Mouse (Mus musculus) neural tube, embryonic 10.5 days (tissue): ENCODE data around the gene Morn3.
"Not testable (repeated sequence)": the region's sequence is repeated elsewhere in the genome, so short reads cannot be mapped to it uniquely, and the experiment has no call there.

Experiments
- DNase-seq: peaks from one replicate; pipeline ENCODE4 v3.0.0-alpha.2; 2017; ENCODE audit warnings: low spot score; ENCODE audit errors: extremely low spot score

The Morn3 gene

DNA sequence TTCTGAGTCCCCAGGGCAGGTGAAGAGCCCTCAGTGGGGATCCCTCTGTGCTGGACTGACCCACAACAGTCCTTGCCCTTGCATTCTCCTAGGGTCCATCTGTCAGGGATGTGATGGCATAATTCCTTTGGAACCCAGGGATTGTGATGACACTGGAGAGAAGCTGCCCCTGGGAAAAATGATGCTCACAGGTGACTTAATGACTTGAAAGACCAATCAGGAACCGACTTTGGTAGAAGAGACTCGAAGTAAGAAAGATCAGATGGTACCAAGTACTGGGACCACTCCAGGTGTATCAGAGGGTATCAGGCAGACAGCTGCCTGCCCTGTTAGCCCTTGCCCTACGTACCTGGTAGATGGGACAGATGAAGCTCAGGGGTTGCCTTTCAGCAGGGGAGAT, at the start of gene Morn3:
Gene Morn3, minus strand, starts transcription at position 101 of the 400 bp plus-strand sequence.
- DNase-seq: no peak

DNA sequence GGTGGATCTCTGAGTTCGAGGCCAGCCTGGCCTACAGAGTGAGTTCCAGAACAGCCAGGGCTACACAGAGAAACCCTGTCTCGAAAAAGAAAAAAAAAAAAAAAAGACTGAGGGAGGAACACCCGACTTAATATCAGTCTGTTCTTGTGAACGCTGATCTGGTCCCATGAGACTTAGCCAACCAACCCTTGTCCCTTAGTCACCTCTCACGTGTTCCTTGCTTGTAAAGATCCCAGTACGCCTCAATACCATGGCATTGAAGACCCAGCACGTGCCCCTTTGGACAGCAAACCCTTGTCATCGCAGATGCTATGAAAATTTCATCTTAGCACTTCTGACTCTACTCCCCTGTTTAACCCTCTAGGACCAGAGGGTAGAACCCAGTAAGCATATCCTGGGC, 49.5 kb upstream of the Morn3 start:
- DNase-seq: no peak

- DNase-seq: no peak
Observed at GRCm38 (mm10) chr5:123094238-123094991, 47.6 kb upstream of the Morn3 start.

GRCm38 (mm10) chr5:123093077-123093633, 46.3 kb upstream of the Morn3 start:
- DNase-seq: no peak

GRCm38 (mm10) chr5:123090560-123091306, 43.9 kb upstream of the Morn3 start:
- DNase-seq: no peak

GRCm38 (mm10) chr5:123088784-123089183, 42.0 kb upstream of the Morn3 start:
- DNase-seq: no peak

GRCm38 (mm10) chr5:123086501-123086900, 39.7 kb upstream of the Morn3 start:
- DNase-seq: no peak

DNA sequence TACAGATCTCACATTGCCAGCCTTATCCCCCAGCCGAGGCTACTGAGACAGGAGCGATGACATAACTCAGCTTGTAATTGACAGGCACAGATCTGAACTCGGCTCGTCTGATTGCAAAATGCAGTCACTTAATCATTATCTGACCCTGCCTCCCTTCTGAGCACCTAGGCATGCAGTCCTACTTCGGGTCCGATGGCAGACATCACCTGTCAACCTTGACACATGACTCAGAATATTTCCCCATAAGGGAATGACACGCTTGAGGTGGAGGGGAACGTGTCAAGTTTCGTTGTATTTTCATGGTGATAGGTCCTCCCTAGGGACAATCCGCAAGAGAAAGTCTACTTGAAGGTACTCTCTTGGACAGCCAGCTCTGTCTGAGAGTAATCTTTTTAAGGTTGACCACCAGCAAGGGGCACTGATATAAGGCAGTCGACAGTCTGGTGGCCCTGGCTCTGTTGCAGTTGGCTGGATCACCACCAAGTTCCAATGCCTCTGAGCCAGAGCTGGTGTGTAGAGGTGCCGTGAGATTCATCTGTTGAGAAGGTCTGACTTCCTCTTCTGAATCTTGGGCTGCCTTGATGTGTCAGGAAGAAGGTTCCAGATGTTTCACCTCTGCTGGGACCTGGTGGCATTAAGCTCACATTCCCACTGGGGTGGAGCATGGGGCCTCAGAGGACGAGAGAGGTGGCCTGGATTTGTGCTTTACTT, 36.7 kb upstream of the Morn3 start:
- DNase-seq: no peak

DNA sequence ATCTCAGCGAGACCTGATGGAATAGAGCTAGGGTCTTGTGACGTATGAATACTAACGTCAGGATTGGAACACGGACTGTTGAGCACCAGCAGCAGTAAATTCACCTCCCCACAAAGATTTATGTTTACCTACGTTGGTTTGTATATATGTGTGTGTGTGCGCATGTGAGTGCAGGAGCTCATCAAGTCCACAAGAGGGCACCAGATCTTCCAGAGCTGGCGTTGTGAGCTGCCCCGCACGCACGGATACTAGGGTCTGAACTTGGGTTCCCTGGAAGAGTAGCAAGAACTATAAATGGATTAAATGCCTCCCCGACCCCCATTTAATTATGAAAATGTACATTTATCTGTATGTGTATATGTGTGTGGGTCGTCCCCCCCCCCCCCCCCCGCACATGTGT, 33.7 kb upstream of the Morn3 start:
- DNase-seq: no peak

DNA sequence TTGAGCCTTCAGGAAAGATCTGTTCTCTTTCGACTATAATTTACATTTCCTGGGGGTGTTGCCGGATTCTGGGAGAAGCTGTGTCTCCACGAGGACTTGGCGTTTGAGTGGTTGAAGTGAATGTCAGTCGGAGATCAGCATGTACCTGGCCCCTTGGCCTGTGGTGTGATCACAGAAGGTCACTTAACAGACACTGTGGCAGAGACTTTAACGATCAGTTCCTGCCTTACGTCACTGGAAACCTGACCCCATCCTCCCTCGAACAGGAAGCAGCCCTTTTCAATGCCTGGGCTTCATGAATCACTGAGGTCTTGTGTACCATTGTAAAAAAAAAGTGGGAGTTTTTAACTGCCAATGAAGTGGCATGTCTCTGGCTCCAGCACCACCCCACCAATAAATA, 33.2 kb upstream of the Morn3 start:
- no peak for DNase-seq

DNA sequence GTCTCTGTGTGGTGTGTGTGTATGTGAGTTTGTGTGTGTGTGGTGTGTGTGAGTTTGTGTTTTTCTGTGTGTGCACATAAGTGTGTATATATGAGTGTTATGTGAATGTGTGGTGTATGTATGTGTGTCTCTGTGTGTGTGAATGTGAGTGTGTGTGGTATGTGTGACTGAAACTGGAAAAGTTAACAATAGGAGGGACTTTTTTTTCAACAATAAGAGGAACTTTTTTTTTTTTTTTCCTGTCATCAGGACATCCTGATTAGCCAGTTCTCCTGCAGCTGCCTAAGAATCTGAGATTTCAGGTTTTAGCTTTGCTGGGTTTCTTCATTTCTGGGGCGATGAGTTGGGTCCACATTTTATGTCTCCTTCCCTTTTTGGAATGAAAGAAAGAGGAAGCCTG, 32.8 kb upstream of the Morn3 start:
- no peak for DNase-seq

GRCm38 (mm10) chr5:123076419-123077281, 29.8 kb upstream of the Morn3 start:
- no peak for DNase-seq

GRCm38 (mm10) chr5:123075576-123076418, 29.0 kb upstream of the Morn3 start:
- DNase-seq: peak; percentile 91

DNA sequence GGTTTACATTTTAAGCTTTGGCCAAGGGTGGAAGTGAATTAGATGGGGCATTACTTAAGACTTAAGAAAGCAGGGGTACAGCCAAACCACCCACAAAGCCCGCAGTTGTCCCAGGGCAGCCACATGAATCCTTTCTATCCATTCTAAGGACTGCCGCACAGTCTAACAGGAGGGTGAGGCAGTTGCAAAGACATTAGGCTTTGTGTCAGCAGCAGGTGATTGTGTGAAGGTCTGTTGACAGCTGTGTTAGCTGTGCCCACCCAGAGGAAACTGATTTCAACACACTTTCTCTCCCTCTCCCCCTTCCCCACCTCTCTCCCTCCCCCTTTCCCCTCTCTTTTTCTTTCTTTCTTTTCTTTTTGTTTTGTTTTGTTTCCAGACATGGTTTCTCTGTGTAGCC, 21.9 kb upstream of the Morn3 start:
- DNase-seq: no peak

DNA sequence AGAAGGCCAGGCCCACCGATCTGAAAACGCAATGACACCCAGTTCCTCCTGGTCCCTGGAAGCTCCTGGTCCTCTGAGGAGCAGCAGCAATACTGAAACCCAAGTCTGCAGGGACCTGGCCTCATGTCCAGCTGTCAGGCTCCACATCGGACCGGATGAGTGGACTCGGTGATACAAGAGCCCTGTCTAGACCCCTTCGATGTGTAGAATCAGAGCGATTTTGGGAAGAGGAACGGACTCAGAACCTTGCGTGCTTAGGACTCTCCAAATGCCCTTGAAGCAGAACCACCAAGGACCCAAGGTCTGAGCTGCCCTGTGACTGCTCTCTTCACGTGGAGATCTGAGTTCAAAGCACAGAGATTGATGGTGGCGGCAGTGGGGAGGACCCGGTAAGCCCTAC, 21.3 kb upstream of the Morn3 start, which contains the start of gene Tmem120b:
Gene Tmem120b, plus strand, starts transcription at position 301 of the 400 bp plus-strand sequence.
- no peak for DNase-seq

GRCm38 (mm10) chr5:123067395-123067995, 20.7 kb upstream of the Morn3 start:
- DNase-seq: no peak

- DNase-seq: peak; percentile 55
Observed at GRCm38 (mm10) chr5:123064207-123064606, 17.4 kb upstream of the Morn3 start.

GRCm38 (mm10) chr5:123063141-123063540, 16.3 kb upstream of the Morn3 start:
- no peak for DNase-seq

DNA sequence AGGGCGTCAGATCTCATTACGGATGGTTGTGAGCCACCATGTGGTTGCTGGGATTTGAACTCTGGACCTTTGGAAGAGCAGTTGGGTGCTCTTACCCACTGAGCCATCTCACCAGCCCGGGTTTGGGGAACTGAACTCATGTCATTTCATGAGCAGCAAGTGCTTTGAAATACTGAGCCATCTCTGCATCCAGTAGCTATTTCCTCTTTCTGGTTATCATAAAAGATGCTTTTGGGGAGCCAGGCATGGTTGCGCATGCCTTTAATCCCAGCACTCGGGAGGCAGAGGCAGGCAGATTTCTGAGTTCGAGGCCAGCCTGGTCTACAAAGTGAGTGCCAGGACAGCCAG, 14.6 kb upstream of the Morn3 start:
- not testable (repeated sequence) for DNase-seq
